Mouse (Mus musculus): ENCODE results near the gene Sfxn1. TPM values are rescaled to one million over a fixed set of nuclear protein-coding genes. Genes with fewer than 3 reads are reported as not detected.

The Sfxn1 gene
- polyA plus RNA-seq, 1 experiment from 2014 or later = 26.7 TPM

DNA sequence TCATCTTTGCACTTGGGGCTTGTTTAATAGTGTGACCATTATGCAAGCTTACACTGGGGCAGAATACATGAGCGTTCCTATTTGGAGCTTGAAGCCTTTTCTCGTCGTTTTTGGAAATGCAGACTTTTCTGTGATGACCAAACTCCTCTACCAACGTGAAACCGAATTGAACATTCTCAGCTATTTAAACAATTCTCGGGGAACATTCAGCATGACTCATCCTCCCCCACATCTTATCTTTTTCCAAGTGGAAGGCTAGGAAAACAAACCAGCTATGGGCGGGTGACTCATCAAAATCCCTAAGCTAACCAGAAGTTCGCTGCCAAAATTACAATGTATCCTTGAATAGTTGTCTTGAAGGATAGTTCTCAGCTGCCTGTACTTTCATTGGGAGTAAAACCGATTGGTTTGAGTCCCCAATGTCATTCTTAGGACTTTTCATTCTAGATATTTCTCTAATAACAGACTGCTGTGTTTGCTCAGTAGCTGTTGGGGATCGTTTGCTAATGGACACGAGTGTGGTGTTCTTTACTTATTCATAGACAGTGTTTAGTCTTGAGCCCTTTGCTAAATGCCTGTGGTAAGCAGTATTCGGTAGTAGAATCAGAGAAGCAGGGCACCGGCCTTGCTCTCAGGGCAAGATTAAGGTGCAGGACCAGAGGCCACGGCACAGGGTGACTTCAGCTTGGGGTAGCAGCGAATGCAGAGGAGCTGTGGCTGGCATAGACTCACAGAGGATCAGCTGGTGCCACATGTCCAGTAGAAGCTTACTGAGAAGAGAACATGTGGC, 29.6 kb downstream of the Sfxn1 start:
- H3K36me3 ChIP-seq (ENCODE audit: control insufficient read depth, insufficient read depth, low read length) = peaks cover 52% of the 10 kb centered on the region
- ATAC-seq (ENCODE audit: insufficient number of reproducible peaks, insufficient read depth, low FRiP score, low read depth) = no peak

GRCm38 (mm10) chr13:54102061-54102460, 30.4 kb downstream of the Sfxn1 start:
- no peak overlapping the region for H3K4me2 ChIP-seq (ENCODE audit: low read length)
- H3K36me3 ChIP-seq (ENCODE audit: control insufficient read depth, insufficient read depth, low read length) = peaks cover 54% of the 10 kb centered on the region
- H3K9ac ChIP-seq (ENCODE audit: low read length) = no peak overlapping the region
- H3K4me1 ChIP-seq (ENCODE audit: control insufficient read depth in 2 of 2, insufficient read depth in 2 of 2, low read length in 2 of 2) = peaks cover 6 to 19% of the 10 kb centered on the region in 2 experiments
- H3K9me3 ChIP-seq (ENCODE audit: control insufficient read depth, low read length) = no peaks in the 10 kb centered on the region
- no peak overlapping the region for H3K27ac ChIP-seq (replicated peaks in 1 of 2; ENCODE audit: control insufficient read depth in 1 of 2, insufficient read depth in 1 of 2, low read depth in 2 of 2, low read length in 2 of 2)
- no peak for ATAC-seq (ENCODE audit: insufficient number of reproducible peaks, insufficient read depth, low FRiP score, low read depth)
- H3K4me3 ChIP-seq (ENCODE audit: control insufficient read depth in 1 of 2, insufficient read depth in 1 of 2, low read depth in 1 of 2, low read length in 2 of 2) = no peak overlapping the region
- no peaks in the 10 kb centered on the region for H3K27me3 ChIP-seq (ENCODE audit: control insufficient read depth, insufficient read depth, low read length)
- 87% methylated on average over 3 of the region's 3 CpGs for WGBS

More for the DNA sequence above, 29.6 kb downstream of the Sfxn1 start:
- Histone ChIP-seq H3K4me2 (ENCODE audit: low read length) (no peak overlapping the region), H3K9me3 (ENCODE audit: control insufficient read depth, low read length) (no peaks in the 10 kb centered on the region), H3K4me1 (ENCODE audit: control insufficient read depth in 2 of 2, insufficient read depth in 2 of 2, low read length in 2 of 2) (peaks cover 6 to 19% of the 10 kb centered on the region in 2 experiments), H3K9ac (ENCODE audit: low read length) (no peak overlapping the region), H3K27ac (replicated peaks in 1 of 2; ENCODE audit: control insufficient read depth in 1 of 2, insufficient read depth in 1 of 2, low read depth in 2 of 2, low read length in 2 of 2) (peak overlapping the region in 1 of 2 experiments; percentile 42; a peak in 1 of 4 replicates), H3K4me3 (ENCODE audit: control insufficient read depth in 1 of 2, insufficient read depth in 1 of 2, low read depth in 1 of 2, low read length in 2 of 2) (no peak overlapping the region), H3K27me3 (ENCODE audit: control insufficient read depth, insufficient read depth, low read length) (no peaks in the 10 kb centered on the region)
- 53% methylated on average over 15 of the region's 15 CpGs for WGBS

DNA sequence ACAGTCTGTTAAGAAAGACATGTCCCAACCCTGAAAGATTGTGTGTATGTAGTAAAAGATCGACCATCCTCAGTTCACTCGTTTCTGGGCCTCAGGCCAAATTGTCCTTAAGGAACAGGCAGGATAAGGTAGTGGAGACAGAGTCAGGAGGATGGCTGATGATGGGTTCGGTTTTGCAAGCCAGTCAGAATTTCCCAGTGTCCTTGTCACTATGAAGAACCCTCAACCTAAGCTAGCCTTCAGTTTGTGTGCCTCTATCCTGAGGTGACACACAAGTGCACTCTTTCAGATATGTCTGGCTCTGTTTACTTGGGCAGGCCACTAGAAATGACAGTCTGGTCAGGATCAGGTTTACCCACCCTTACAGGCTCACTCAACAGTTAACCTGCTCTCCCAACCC, 31.6 kb downstream of the Sfxn1 start:
- Histone ChIP-seq H3K9ac (ENCODE audit: low read length) (no peak overlapping the region), H3K36me3 (ENCODE audit: control insufficient read depth, insufficient read depth, low read length) (peaks cover 53% of the 10 kb centered on the region), H3K9me3 (ENCODE audit: control insufficient read depth, low read length) (no peaks in the 10 kb centered on the region), H3K4me1 (ENCODE audit: control insufficient read depth in 2 of 2, insufficient read depth in 2 of 2, low read length in 2 of 2) (peaks cover 6 to 19% of the 10 kb centered on the region in 2 experiments), H3K27me3 (ENCODE audit: control insufficient read depth, insufficient read depth, low read length) (no peaks in the 10 kb centered on the region), H3K4me3 (ENCODE audit: control insufficient read depth in 1 of 2, insufficient read depth in 1 of 2, low read depth in 1 of 2, low read length in 2 of 2) (no peak overlapping the region), H3K4me2 (ENCODE audit: low read length) (no peak overlapping the region), H3K27ac (replicated peaks in 1 of 2; ENCODE audit: control insufficient read depth in 1 of 2, insufficient read depth in 1 of 2, low read depth in 2 of 2, low read length in 2 of 2) (no peak overlapping the region)
- no peak for ATAC-seq (ENCODE audit: insufficient number of reproducible peaks, insufficient read depth, low FRiP score, low read depth)
- WGBS = 70% methylated on average over 3 of the region's 3 CpGs

- H3K4me3 ChIP-seq (ENCODE audit: control insufficient read depth in 1 of 2, insufficient read depth in 1 of 2, low read depth in 1 of 2, low read length in 2 of 2) = no peak overlapping the region
- 54% methylated on average over 10 of the region's 10 CpGs for WGBS
- H3K27me3 ChIP-seq (ENCODE audit: control insufficient read depth, insufficient read depth, low read length) = no peaks in the 10 kb centered on the region
- H3K9me3 ChIP-seq (ENCODE audit: control insufficient read depth, low read length) = no peaks in the 10 kb centered on the region
- no peak overlapping the region for H3K9ac ChIP-seq (ENCODE audit: low read length)
- H3K27ac ChIP-seq (replicated peaks in 1 of 2; ENCODE audit: control insufficient read depth in 1 of 2, insufficient read depth in 1 of 2, low read depth in 2 of 2, low read length in 2 of 2) = no peak overlapping the region
- no peak overlapping the region for H3K4me2 ChIP-seq (ENCODE audit: low read length)
- peaks cover 6 to 19% of the 10 kb centered on the region in 2 experiments for H3K4me1 ChIP-seq (ENCODE audit: control insufficient read depth in 2 of 2, insufficient read depth in 2 of 2, low read length in 2 of 2)
- peaks cover 50% of the 10 kb centered on the region for H3K36me3 ChIP-seq (ENCODE audit: control insufficient read depth, insufficient read depth, low read length)
- ATAC-seq (ENCODE audit: insufficient number of reproducible peaks, insufficient read depth, low FRiP score, low read depth) = no peak
Observed at GRCm38 (mm10) chr13:54103866-54104265, 32.2 kb downstream of the Sfxn1 start.

DNA sequence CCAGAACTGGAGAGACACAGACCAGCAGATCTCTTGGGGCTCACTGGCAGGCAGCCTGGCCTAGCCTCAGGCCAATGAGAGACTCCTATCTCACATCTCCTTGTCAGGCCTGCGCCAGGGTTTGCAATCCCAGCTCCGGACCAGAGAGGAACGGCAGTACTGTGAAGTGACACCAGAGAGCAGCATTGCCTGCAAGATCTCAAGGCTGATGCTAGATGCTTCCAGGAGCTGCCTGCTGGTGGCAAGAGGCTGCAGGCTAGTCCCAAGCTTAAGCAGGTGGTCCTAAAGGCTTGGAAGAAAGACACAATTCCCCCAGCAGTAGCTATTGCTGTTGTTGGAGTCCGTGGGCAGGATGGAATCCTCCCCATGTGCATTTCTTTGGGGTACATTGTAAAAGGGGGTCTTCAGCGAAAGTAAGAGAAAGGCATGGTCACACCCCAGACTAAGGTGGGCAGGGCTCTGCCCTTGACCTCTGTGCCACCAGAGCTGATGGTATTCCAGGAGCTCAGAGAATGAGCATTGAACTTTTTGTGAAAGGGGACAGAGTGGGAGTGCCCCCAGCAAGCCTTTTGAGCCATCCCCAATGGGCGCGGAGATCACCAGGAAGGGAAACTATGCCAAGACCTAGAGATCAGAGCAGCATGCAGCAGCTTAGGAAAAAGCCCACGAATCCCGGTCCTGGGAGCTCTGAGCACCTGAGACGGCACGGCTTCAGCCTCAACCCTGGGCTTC, 42.3 kb downstream of the Sfxn1 start:
- Histone ChIP-seq H3K4me3 (ENCODE audit: control insufficient read depth in 1 of 2, insufficient read depth in 1 of 2, low read depth in 1 of 2, low read length in 2 of 2) (no peak overlapping the region), H3K4me2 (ENCODE audit: low read length) (no peak overlapping the region), H3K27me3 (ENCODE audit: control insufficient read depth, insufficient read depth, low read length) (no peaks in the 10 kb centered on the region), H3K9ac (ENCODE audit: low read length) (no peak overlapping the region), H3K9me3 (ENCODE audit: control insufficient read depth, low read length) (0 out of 2 replicates have a peak, but pooled peaks cover 2% of the 10 kb centered on the region), H3K4me1 (ENCODE audit: control insufficient read depth in 2 of 2, insufficient read depth in 2 of 2, low read length in 2 of 2) (no peaks in the 10 kb centered on the region), H3K27ac (replicated peaks in 1 of 2; ENCODE audit: control insufficient read depth in 1 of 2, insufficient read depth in 1 of 2, low read depth in 2 of 2, low read length in 2 of 2) (no peak overlapping the region), H3K36me3 (ENCODE audit: control insufficient read depth, insufficient read depth, low read length) (no peaks in the 10 kb centered on the region)
- ATAC-seq (ENCODE audit: insufficient number of reproducible peaks, insufficient read depth, low FRiP score, low read depth) = no peak
- WGBS = 50% methylated on average over 11 of the region's 11 CpGs

GRCm38 (mm10) chr13:54114931-54115330, 43.3 kb downstream of the Sfxn1 start:
- no peak overlapping the region for H3K4me3 ChIP-seq (ENCODE audit: control insufficient read depth in 1 of 2, insufficient read depth in 1 of 2, low read depth in 1 of 2, low read length in 2 of 2)
- no peaks in the 10 kb centered on the region for H3K4me1 ChIP-seq (ENCODE audit: control insufficient read depth in 2 of 2, insufficient read depth in 2 of 2, low read length in 2 of 2)
- no peak overlapping the region for H3K27ac ChIP-seq (replicated peaks in 1 of 2; ENCODE audit: control insufficient read depth in 1 of 2, insufficient read depth in 1 of 2, low read depth in 2 of 2, low read length in 2 of 2)
- ATAC-seq (ENCODE audit: insufficient number of reproducible peaks, insufficient read depth, low FRiP score, low read depth) = no peak
- H3K9me3 ChIP-seq (ENCODE audit: control insufficient read depth, low read length) = 0 out of 2 replicates have a peak, but pooled peaks cover 2% of the 10 kb centered on the region
- 60% methylated on average over 5 of the region's 5 CpGs for WGBS
- no peaks in the 10 kb centered on the region for H3K36me3 ChIP-seq (ENCODE audit: control insufficient read depth, insufficient read depth, low read length)
- H3K4me2 ChIP-seq (ENCODE audit: low read length) = no peak overlapping the region
- H3K27me3 ChIP-seq (ENCODE audit: control insufficient read depth, insufficient read depth, low read length) = no peaks in the 10 kb centered on the region
- H3K9ac ChIP-seq (ENCODE audit: low read length) = no peak overlapping the region

DNA sequence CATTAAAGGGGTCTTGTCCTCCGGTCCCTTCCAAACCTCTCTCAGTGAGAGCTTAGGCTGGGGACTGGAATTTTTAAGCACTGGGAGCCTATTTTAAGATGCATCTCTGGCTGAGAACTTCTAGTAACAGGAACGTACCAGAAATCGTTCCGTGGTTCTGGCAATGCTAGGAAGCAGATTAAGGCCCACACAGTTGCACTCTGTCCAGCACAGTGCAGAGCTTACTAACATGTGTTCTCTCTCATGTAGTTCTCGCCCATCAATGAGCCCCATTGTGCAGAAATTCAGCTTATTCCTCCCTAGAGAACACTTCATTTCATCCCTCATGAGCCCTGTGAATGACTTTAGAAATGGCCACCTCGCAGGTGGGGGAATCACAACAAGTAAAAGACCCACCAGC, 44.1 kb downstream of the Sfxn1 start:
- no peaks in the 10 kb centered on the region for H3K27me3 ChIP-seq (ENCODE audit: control insufficient read depth, insufficient read depth, low read length)
- ATAC-seq (ENCODE audit: insufficient number of reproducible peaks, insufficient read depth, low FRiP score, low read depth) = no peak
- no peak overlapping the region for H3K27ac ChIP-seq (replicated peaks in 1 of 2; ENCODE audit: control insufficient read depth in 1 of 2, insufficient read depth in 1 of 2, low read depth in 2 of 2, low read length in 2 of 2)
- H3K9ac ChIP-seq (ENCODE audit: low read length) = no peak overlapping the region
- no peaks in the 10 kb centered on the region for H3K4me1 ChIP-seq (ENCODE audit: control insufficient read depth in 2 of 2, insufficient read depth in 2 of 2, low read length in 2 of 2)
- 77% methylated on average over 6 of the region's 6 CpGs for WGBS
- no peak overlapping the region for H3K4me3 ChIP-seq (ENCODE audit: control insufficient read depth in 1 of 2, insufficient read depth in 1 of 2, low read depth in 1 of 2, low read length in 2 of 2)
- H3K9me3 ChIP-seq (ENCODE audit: control insufficient read depth, low read length) = 0 out of 2 replicates have a peak, but pooled peaks cover 2% of the 10 kb centered on the region
- H3K4me2 ChIP-seq (ENCODE audit: low read length) = no peak overlapping the region
- no peaks in the 10 kb centered on the region for H3K36me3 ChIP-seq (ENCODE audit: control insufficient read depth, insufficient read depth, low read length)
